ENCODE assay signal across 22 mouse cellular contexts in genomic region chr3:98223263-98223662, GRCm38 (mm10). TPM values are rescaled to one million over a fixed set of nuclear protein-coding genes. Genes with fewer than 3 reads are reported as not detected.
A peak's percentile ranks its signal among the peaks of the same experiment; 100 is the strongest.
DNase-seq lines count a peak whose midpoint lies in the region; ATAC-seq and TF ChIP-seq lines count a peak whose summit lies in the region.
"Had no signal": no experiment of that assay in that cellular context is flagged by ENCODE, and none has a peak within 500 bp of the region (broad histone marks: within the 10 kb centered on the region; RNA-seq: fewer than 3 reads in every experiment).

No protein-coding gene starts in this region.

- no peaks in the 10 kb centered on the region for H3K36me3 ChIP-seq in heart, embryonic 10.5 days
- no peaks in the 10 kb centered on the region for H3K36me3 ChIP-seq in lung, embryonic 14.5 days (ENCODE audit: insufficient read depth)
- H3K36me3 ChIP-seq: embryonic facial prominence, embryonic 10.5 days; embryonic facial prominence, embryonic 12.5 days; forebrain, embryonic 15.5 days; G1E had no signal

- no peak for TF ChIP-seq CTCF in lung, embryonic 14.5 days (IDR thresholded peaks at IDR 0.05; ENCODE audit: low read depth)

- H3K9ac ChIP-seq in lung, embryonic 14.5 days = no peak overlapping the region
- H3K9ac ChIP-seq: embryonic facial prominence, embryonic 12.5 days; forebrain, embryonic 13.5 days; forebrain, embryonic 15.5 days had no signal

- 78% methylated on average over 3 of the region's 3 CpGs for WGBS in heart, embryonic 10.5 days
- 39% methylated on average over 3 of the region's 3 CpGs for WGBS in lung, embryonic 14.5 days

- peak; percentile 64 for DNase-seq in heart, adult 11 months
- DNase-seq in heart, embryonic 10.5 days (ENCODE audit: low spot score) = no peak
- DNase-seq in kidney, postnatal 14 days = peak; percentile 32
- DNase-seq in kidney, postnatal 25 days = no peak
- DNase-seq in lung, embryonic 14.5 days = peak; percentile 53
- no peak for DNase-seq in lung, postnatal 10 days
- DNase-seq: adrenal gland, adult 8-10 months; B cell, adult 2 months; cerebellum, adult 11-12 months; cerebellum, adult 9-10 months had no signal

- no peak overlapping the region for H3K4me2 ChIP-seq in lung, embryonic 14.5 days
- H3K4me2 ChIP-seq: embryonic facial prominence, embryonic 12.5 days; forebrain, embryonic 13.5 days; forebrain, embryonic 15.5 days had no signal

- peaks cover 10% of the 10 kb centered on the region for H3K4me1 ChIP-seq in heart, embryonic 10.5 days
- H3K4me1 ChIP-seq in lung, embryonic 14.5 days (ENCODE audit: insufficient read depth) = no peaks in the 10 kb centered on the region

- H3K9me3 ChIP-seq in heart, embryonic 10.5 days = no peaks in the 10 kb centered on the region
- H3K9me3 ChIP-seq in lung, embryonic 14.5 days (ENCODE audit: low read depth, low read length) = no peaks in the 10 kb centered on the region
- H3K9me3 ChIP-seq: embryonic facial prominence, embryonic 10.5 days; embryonic facial prominence, embryonic 12.5 days; forebrain, embryonic 13.5 days; forebrain, embryonic 15.5 days had no signal

- H3K27ac ChIP-seq in heart, embryonic 10.5 days = no peak overlapping the region
- H3K27ac ChIP-seq in lung, embryonic 14.5 days (ENCODE audit: low read depth) = no peak overlapping the region
- H3K27ac ChIP-seq: embryonic facial prominence, embryonic 12.5 days; forebrain, embryonic 13.5 days; forebrain, embryonic 15.5 days had no signal

- 0 out of 2 replicates have a peak, but pooled peaks cover 5% of the 10 kb centered on the region for H3K27me3 ChIP-seq in heart, embryonic 10.5 days (ENCODE audit: insufficient read depth, poor library complexity, severe bottlenecking)
- H3K27me3 ChIP-seq in lung, embryonic 14.5 days (ENCODE audit: insufficient read depth, low read length) = no peaks in the 10 kb centered on the region
- H3K27me3 ChIP-seq: embryonic facial prominence, embryonic 12.5 days; forebrain, embryonic 13.5 days; forebrain, embryonic 15.5 days; Patski had no signal

- no peak for ATAC-seq in lung, embryonic 14.5 days (ENCODE audit: insufficient read depth)
- ATAC-seq: activated CD4-positive, CD25-positive, alpha-beta regulatory T cell, adult 4 months; CD4-positive, CD25-positive, alpha-beta regulatory T cell, adult 4 months; Patski had no signal

- H3K4me3 ChIP-seq in heart, embryonic 10.5 days = no peak overlapping the region
- no peak overlapping the region for H3K4me3 ChIP-seq in lung, embryonic 14.5 days (ENCODE audit: low read depth, low read length)
- H3K4me3 ChIP-seq: embryonic facial prominence, embryonic 10.5 days; embryonic facial prominence, embryonic 12.5 days; forebrain, embryonic 13.5 days; forebrain, embryonic 15.5 days had no signal

RNA-seq across cellular contexts. Expression of gene Reg4, which starts 1.3 kb away (rescaled TPM):
- not detected in 2 replicates for polyA plus RNA-seq in heart, embryonic 10.5 days (2016; fragmentation: Nextera tagmentation; extraction: Ambion mirVana)
- not detected in 2 replicates for polyA plus RNA-seq in lung, embryonic 14.5 days (2014; fragmentation: Nextera tagmentation; extraction: Ambion mirVana)
- polyA plus RNA-seq: activated CD4-positive, CD25-positive, alpha-beta regulatory T cell, adult 4 months; CD4-positive, CD25-positive, alpha-beta regulatory T cell, adult 4 months; cerebellum, adult 2 months; cortical plate, adult 2 months; embryonic facial prominence, embryonic 10.5 days; embryonic facial prominence, embryonic 12.5 days; embryonic facial prominence, embryonic 14.5 days; forebrain, embryonic 11.5 days; forebrain, embryonic 13.5 days; forebrain, embryonic 15.5 days; G1E; Patski had no signal

RNA-seq across cellular contexts. Expression of gene Hmgcs2, which starts 57.0 kb away (rescaled TPM):
- 4.4 and 5.6 TPM in 2 replicates for polyA plus RNA-seq in heart, embryonic 10.5 days (2016; fragmentation: Nextera tagmentation; extraction: Ambion mirVana)
- 1.2 and 1.6 TPM in 2 replicates for polyA plus RNA-seq in lung, embryonic 14.5 days (2014; fragmentation: Nextera tagmentation; extraction: Ambion mirVana)
- polyA plus RNA-seq: activated CD4-positive, CD25-positive, alpha-beta regulatory T cell, adult 4 months; CD4-positive, CD25-positive, alpha-beta regulatory T cell, adult 4 months; G1E had no signal

Comparison
In these comparisons a context has a peak if more than half of its experiments do, and no peak if none do; other contexts are left out.
1. DNase-seq: peak in heart, adult 11 months (single experiment), kidney, postnatal 14 days (single experiment) and lung, embryonic 14.5 days (single experiment); none in heart, embryonic 10.5 days (single experiment), kidney, postnatal 25 days (0 of 2) and lung, postnatal 10 days (single experiment).